Mouse (Mus musculus): ENCODE results near the gene Kcnc4. TPM values are rescaled to one million over a fixed set of nuclear protein-coding genes. Genes with fewer than 3 reads are reported as not detected.

Gene Kcnc4
- total RNA-seq, 2 experiments from 2014 or later: 7.7 to 10.5 TPM

DNA sequence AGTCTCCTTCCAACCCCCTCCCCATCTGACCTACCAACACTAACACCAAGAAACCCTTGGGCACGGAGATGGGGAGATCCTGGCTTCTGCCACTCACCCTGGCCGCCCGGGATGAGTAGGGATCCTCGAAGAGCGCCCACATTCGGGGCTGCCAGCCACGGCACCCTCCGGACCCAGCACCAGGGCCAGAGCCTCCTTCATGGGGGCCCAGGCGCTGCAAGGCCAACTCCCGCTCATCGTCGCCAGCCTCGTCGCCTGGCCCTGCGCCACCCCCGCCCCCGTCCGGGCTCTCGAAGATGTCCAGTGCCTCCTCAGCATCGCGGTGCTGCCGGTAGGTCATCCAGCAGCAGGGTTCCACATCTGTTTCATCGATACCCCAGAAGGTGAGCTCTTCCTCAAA, 1.2 kb downstream of the Kcnc4 start:
- DNase-seq: peak; percentile 24

- DNase-seq: no peak
Measured at GRCm38 (mm10) chr3:107454280-107454679, 5.1 kb downstream of the Kcnc4 start.

- DNase-seq: peak; percentile 40
Measured at GRCm38 (mm10) chr3:107446822-107447221, 12.5 kb downstream of the Kcnc4 start.

DNA sequence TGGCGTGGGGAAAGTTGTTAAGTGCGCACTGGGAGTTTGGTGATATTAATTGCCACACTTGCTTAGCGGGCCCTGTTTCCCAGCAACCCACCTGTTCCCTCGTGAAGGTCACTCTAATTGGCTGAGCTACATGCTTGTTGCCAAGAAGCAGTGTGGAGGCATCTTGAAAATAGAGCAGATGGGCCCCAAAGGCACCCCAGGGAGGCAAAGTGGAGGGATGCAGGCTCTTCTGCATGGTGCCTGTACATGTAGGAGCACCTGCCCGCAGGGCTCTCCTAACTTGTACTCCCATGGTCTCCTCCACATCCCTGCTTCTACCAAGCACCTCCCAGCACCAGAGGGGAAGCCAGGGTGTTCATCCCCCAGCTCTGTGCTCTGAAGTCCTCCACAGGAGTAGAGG, 15.5 kb downstream of the Kcnc4 start:
- DNase-seq: no peak

- DNase-seq: no peak
Measured at GRCm38 (mm10) chr3:107442191-107442590, 17.2 kb downstream of the Kcnc4 start.

- DNase-seq: no peak
Measured at GRCm38 (mm10) chr3:107441306-107441705, 18.0 kb downstream of the Kcnc4 start.

GRCm38 (mm10) chr3:107439280-107439679, 20.1 kb downstream of the Kcnc4 start:
- no peak for DNase-seq

- DNase-seq: peak; percentile 76
Measured at GRCm38 (mm10) chr3:107437666-107438065, 21.7 kb downstream of the Kcnc4 start.

- DNase-seq: peak; percentile 54
Measured at GRCm38 (mm10) chr3:107436434-107436833, 22.9 kb downstream of the Kcnc4 start.

- peak; percentile 51 for DNase-seq
Measured at GRCm38 (mm10) chr3:107433614-107434013, 25.7 kb downstream of the Kcnc4 start.

DNA sequence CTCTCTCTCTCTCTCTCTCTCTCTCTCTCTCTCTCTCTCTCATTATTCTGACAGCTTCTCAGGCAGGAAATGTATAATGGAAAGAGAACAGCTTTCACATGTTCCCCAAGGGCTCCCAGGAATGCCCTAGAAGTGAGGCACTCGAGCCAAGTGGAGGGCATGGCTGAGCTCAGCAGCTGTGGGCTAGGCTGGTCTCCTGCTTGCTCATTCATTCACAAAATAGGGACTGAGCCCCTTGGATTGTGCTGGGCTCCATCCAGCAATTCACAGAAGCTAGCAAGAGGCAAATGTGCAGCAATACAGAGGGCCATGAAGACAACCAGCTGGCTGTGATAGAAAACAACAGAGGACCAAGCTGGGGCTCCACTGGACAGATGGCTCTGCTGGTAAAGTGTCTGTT, 28.1 kb downstream of the Kcnc4 start:
- DNase-seq: no peak

DNA sequence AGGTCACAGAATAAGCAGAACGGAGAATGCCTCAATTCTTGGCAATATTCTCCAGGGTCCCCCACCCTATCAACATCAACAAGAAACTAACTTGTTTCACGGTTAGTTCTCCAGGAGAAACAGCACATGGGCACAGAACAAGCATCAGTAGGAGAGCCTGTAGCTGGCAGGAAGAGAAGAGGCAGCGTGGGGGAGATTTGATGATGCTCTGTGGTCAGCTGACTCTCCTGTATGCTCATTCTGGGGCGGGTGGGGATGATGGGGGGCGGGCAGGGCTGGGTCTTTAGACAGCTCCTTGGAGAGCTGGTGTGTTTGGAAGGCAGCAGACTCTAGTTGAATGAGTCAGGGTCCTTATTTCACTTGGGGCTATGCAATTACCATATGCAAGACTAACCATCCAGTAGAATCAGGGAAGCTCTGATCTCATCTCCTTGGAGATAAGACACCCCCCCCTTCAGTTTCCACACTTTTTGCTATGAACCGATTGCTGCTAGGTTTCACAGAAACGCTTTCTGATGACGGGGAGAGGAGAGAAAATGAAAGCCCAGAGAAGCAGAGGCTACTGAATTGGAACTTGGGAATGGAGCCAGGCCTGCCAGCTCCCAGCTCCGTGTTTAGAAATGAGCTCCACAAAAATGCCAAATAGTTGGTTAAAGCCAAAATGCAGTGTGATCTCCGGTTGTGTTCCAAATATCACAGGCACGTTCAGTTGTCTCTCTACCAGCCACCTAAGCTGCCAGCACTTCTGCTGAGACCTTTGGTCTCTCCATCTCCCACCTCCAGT, 34.9 kb downstream of the Kcnc4 start:
- no peak for DNase-seq

- no peak for DNase-seq
Measured at GRCm38 (mm10) chr3:107420156-107420555, 39.2 kb downstream of the Kcnc4 start.

- DNase-seq: no peak
Measured at GRCm38 (mm10) chr3:107417287-107417644, 42.1 kb downstream of the Kcnc4 start.

GRCm38 (mm10) chr3:107416541-107417286, 42.6 kb downstream of the Kcnc4 start:
- no peak for DNase-seq

DNA sequence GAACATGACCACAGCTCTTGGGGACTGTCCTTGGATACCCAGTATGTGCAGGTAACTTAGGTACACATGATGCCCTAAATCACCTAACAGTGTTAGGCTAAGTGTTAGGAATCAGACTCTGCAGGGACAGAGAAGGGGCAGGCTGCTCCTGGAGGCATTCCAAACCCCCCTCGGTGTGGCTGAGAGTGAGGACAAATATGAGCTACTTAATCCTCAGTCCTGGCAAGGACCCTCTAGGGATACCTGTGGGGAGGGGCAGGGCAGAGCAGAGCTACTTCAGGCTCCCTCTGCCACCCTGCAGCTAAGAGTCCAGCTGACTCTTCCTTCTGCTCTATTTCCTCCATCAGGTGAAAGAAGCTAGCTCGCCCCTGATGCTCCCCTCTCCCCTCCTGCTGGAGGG, 46.3 kb downstream of the Kcnc4 start:
- no peak for DNase-seq

GRCm38 (mm10) chr3:107412509-107412908, 46.8 kb downstream of the Kcnc4 start:
- DNase-seq: no peak

- no peak for DNase-seq
Measured at GRCm38 (mm10) chr3:107411669-107412068, 47.7 kb downstream of the Kcnc4 start.

- no peak for DNase-seq
Measured at GRCm38 (mm10) chr3:107401401-107401800, 58.0 kb downstream of the Kcnc4 start.

- DNase-seq: no peak
Measured at GRCm38 (mm10) chr3:107399991-107400640, 59.2 kb downstream of the Kcnc4 start.

GRCm38 (mm10) chr3:107391198-107391597, 68.2 kb downstream of the Kcnc4 start:
- DNase-seq: no peak
